In the genomic region with DNA sequence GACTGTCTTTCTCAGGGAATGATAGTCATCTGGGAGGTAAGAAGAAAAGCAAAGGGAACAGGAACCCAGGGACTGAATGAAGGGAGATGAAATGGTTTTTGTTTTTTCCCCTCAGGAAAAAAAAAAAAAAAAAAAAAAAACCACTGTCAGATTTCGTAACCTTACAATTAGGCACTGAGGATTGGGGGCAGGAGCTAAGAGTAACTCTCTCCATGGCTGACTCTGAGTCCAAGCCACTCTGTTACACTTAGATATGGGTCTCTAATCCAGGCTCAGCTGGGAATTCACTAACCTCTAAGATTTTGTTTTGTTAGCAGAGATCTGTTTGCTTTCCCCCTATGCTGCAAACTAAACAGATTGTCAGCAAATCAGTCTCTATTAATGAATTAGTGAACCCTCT, we compare ENCODE assay signal across 24 mouse cellular contexts. TPM values are rescaled to one million over a fixed set of nuclear protein-coding genes. Genes with fewer than 3 reads are reported as not detected.
A peak's percentile ranks its signal among the peaks of the same experiment; 100 is the strongest.
DNase-seq lines count a peak whose midpoint lies in the region; ATAC-seq and TF ChIP-seq lines count a peak whose summit lies in the region.
"Had no signal": no experiment of that assay in that cellular context is flagged by ENCODE, and none has a peak within 500 bp of the region (broad histone marks: within the 10 kb centered on the region; RNA-seq: fewer than 3 reads in every experiment).

No protein-coding gene starts in this region.

- H3K27me3 ChIP-seq in kidney, embryonic 15.5 days: peaks cover 9% of the 10 kb centered on the region; the same call in 1 of the 2 replicates
- peaks cover 17% of the 10 kb centered on the region for H3K27me3 ChIP-seq in lung, postnatal 0 days (replicated peaks; ENCODE audit: insufficient read depth, low read length)
- H3K27me3 ChIP-seq in small intestine, adult 2 months (ENCODE audit: control insufficient read depth, insufficient read depth, low read length): peaks cover 28% of the 10 kb centered on the region
- peaks cover 91% of the 10 kb centered on the region for H3K27me3 ChIP-seq in forebrain, embryonic 12.5 days

- no peaks in the 10 kb centered on the region for H3K36me3 ChIP-seq in kidney, embryonic 15.5 days
- no peaks in the 10 kb centered on the region for H3K36me3 ChIP-seq in lung, postnatal 0 days (ENCODE audit: insufficient read depth, low read length)
- no peaks in the 10 kb centered on the region for H3K36me3 ChIP-seq in small intestine, adult 2 months (ENCODE audit: control insufficient read depth, insufficient read depth, low read length)
- H3K36me3 ChIP-seq in forebrain, embryonic 12.5 days (replicated peaks): no peaks in the 10 kb centered on the region
- H3K36me3 ChIP-seq: forebrain, embryonic 10.5 days; heart, embryonic 15.5 days; hindbrain, embryonic 15.5 days had no signal

- peak overlapping the region; percentile 61 for H3K4me3 ChIP-seq in kidney, embryonic 15.5 days (replicated peaks)
- H3K4me3 ChIP-seq in lung, postnatal 0 days (ENCODE audit: low read depth, low read length): no peak overlapping the region
- H3K4me3 ChIP-seq in small intestine, adult 2 months (ENCODE audit: low read depth, low read length): no peak overlapping the region
- no peak overlapping the region for H3K4me3 ChIP-seq in forebrain, embryonic 12.5 days (replicated peaks)
- H3K4me3 ChIP-seq: forebrain, embryonic 10.5 days; heart, embryonic 15.5 days; hindbrain, embryonic 15.5 days; layer of hippocampus, adult 2 months had no signal

- H3K27ac ChIP-seq in kidney, embryonic 15.5 days: peak overlapping the region; percentile 94
- H3K27ac ChIP-seq in lung, postnatal 0 days (ENCODE audit: low read length): peak overlapping the region; percentile 93; the same call in 1 of the 2 replicates
- H3K27ac ChIP-seq in small intestine, adult 2 months (ENCODE audit: insufficient read depth, low read depth, low read length): peak overlapping the region; percentile 47; the same call in 1 of the 2 replicates
- H3K27ac ChIP-seq in forebrain, embryonic 12.5 days: no peak overlapping the region
- H3K27ac ChIP-seq: forebrain, embryonic 10.5 days; heart, embryonic 15.5 days; hindbrain, embryonic 15.5 days; layer of hippocampus, adult 2 months had no signal

- no peak overlapping the region; the same call in 1 of the 2 replicates for H3K9ac ChIP-seq in kidney, embryonic 15.5 days
- H3K9ac ChIP-seq in lung, postnatal 0 days (replicated peaks; ENCODE audit: low read depth): no peak overlapping the region
- no peak overlapping the region for H3K9ac ChIP-seq in forebrain, embryonic 12.5 days
- H3K9ac ChIP-seq: heart, embryonic 15.5 days; hindbrain, embryonic 15.5 days had no signal

- no peak for TF ChIP-seq EP300 in lung, postnatal 0 days (IDR thresholded peaks at IDR 0.05)

- no peak for TF ChIP-seq POLR2A in small intestine, adult 2 months (IDR thresholded peaks at IDR 0.05; ENCODE audit: low read depth, low read length)

- H3K4me1 ChIP-seq in kidney, embryonic 15.5 days: peaks cover 38% of the 10 kb centered on the region
- peaks cover 4% of the 10 kb centered on the region; the same call in 1 of the 2 replicates for H3K4me1 ChIP-seq in lung, postnatal 0 days (ENCODE audit: insufficient read depth, low read depth, low read length)
- 0 out of 2 replicates have a peak, but pooled peaks cover 2% of the 10 kb centered on the region for H3K4me1 ChIP-seq in small intestine, adult 2 months (ENCODE audit: control insufficient read depth, insufficient read depth, insufficient read length, low read length)
- H3K4me1 ChIP-seq in forebrain, embryonic 12.5 days: peaks cover 11% of the 10 kb centered on the region; the same call in 1 of the 2 replicates
- H3K4me1 ChIP-seq: hindbrain, embryonic 15.5 days had no signal

- peak overlapping the region; percentile 56 for H3K4me2 ChIP-seq in kidney, embryonic 15.5 days
- peak overlapping the region; percentile 35; the same call in 1 of the 2 replicates for H3K4me2 ChIP-seq in lung, postnatal 0 days (replicated peaks; ENCODE audit: low read depth, low read length)
- H3K4me2 ChIP-seq in forebrain, embryonic 12.5 days: no peak overlapping the region
- H3K4me2 ChIP-seq: heart, embryonic 15.5 days; hindbrain, embryonic 15.5 days; midbrain, embryonic 11.5 days had no signal

- no peaks in the 10 kb centered on the region for H3K9me3 ChIP-seq in kidney, embryonic 15.5 days (replicated peaks)
- no peaks in the 10 kb centered on the region for H3K9me3 ChIP-seq in lung, postnatal 0 days (ENCODE audit: low read length)
- no peaks in the 10 kb centered on the region for H3K9me3 ChIP-seq in forebrain, embryonic 12.5 days
- H3K9me3 ChIP-seq: forebrain, embryonic 10.5 days; heart, embryonic 15.5 days; hindbrain, embryonic 15.5 days had no signal

- TF ChIP-seq CTCF in lung, postnatal 0 days (IDR thresholded peaks at IDR 0.05): no peak
- no peak for TF ChIP-seq CTCF in small intestine, adult 2 months (IDR thresholded peaks at IDR 0.05; ENCODE audit: extremely low read depth, insufficient read length, insufficient replicate concordance, low read depth, low read length)

- 12% methylated on average over 1 of the region's 1 CpGs for WGBS in kidney, embryonic 15.5 days
- 38% methylated on average over 1 of the region's 1 CpGs for WGBS in lung, postnatal 0 days
- WGBS in small intestine, adult 2 months: 25% methylated on average over 1 of the region's 1 CpGs
- WGBS in forebrain, embryonic 12.5 days: 10% methylated on average over 1 of the region's 1 CpGs

- peak; percentile 30; the same call in 1 of the 2 replicates for ATAC-seq in kidney, embryonic 15.5 days (replicated peaks; ENCODE audit: low FRiP score)
- ATAC-seq in lung, postnatal 0 days: no peak
- no peak for ATAC-seq in forebrain, embryonic 12.5 days (ENCODE audit: low FRiP score)

- DNase-seq in kidney, postnatal 10 days: no peak
- DNase-seq in lung, postnatal 0 days (ENCODE audit: low spot score): peak; percentile 60
- no peak for DNase-seq in lung, postnatal 25 days (ENCODE audit: low spot score)
- no peak for DNase-seq in embryo, embryonic 9.5 days (ENCODE audit: extremely low spot score)
- DNase-seq: adrenal gland, adult 2 months; cerebellum, adult 11 months; cerebellum, adult 9-11 months; heart, postnatal 4 days; kidney, postnatal 14 days; layer of hippocampus, postnatal 36 days; thymus, adult 18-20 months; thymus, postnatal 36 days had no signal

RNA-seq across cellular contexts. Expression of gene Tcf21, which starts 1.3 kb away (rescaled TPM):
- 325 and 329 TPM in 2 replicates for polyA plus RNA-seq in kidney, embryonic 15.5 days (2015; fragmentation: Nextera tagmentation; extraction: Ambion mirVana)
- 697 and 750 TPM in 2 replicates for polyA plus RNA-seq in lung, postnatal 0 days (2015; fragmentation: Nextera tagmentation; extraction: Ambion mirVana)
- 26.8 and 46.8 TPM in 2 replicates for polyA plus RNA-seq in small intestine, adult 2 months (2012; rRNA removed)
- polyA plus RNA-seq in forebrain, embryonic 12.5 days (2016; fragmentation: Nextera tagmentation; extraction: Ambion mirVana): not detected in 2 replicates
- polyA plus RNA-seq: C2C12; forebrain, embryonic 10.5 days; limb, embryonic 11.5 days; midbrain, postnatal 0 days; neural tube, embryonic 14.5 days had no signal

Comparison
In these comparisons a context has a peak if more than half of its experiments do, and no peak if none do; other contexts are left out.
1. RNA of gene Tcf21, which starts 1.3 kb away (polyA plus RNA-seq): 697 to 750 TPM in lung, postnatal 0 days, 325 to 329 TPM in kidney, embryonic 15.5 days and 26.8 to 46.8 TPM in small intestine, adult 2 months; not detected in forebrain, embryonic 12.5 days; every median in the first group is over 10 times any median in the second.